Mouse (Mus musculus): ENCODE measurements around the gene Olfm2. TPM values are rescaled to one million over a fixed set of nuclear protein-coding genes. Genes with fewer than 3 reads are reported as not detected.

The Olfm2 gene
- polyA plus RNA-seq, 1 experiment from 2014 or later = 127 TPM

- Histone ChIP-seq H3K4me3 (no peak overlapping the region), H3K9me3 (no peaks in the 10 kb centered on the region), H3K9ac (0 out of 2 replicates have a peak overlapping the region, but pooled peaks have one; percentile 35), H3K27me3 (no peaks in the 10 kb centered on the region), H3K4me1 (replicated peaks) (peaks cover 58% of the 10 kb centered on the region), H3K27ac (replicated peaks) (peak overlapping the region; percentile 94), H3K36me3 (peaks cover 49% of the 10 kb centered on the region), H3K4me2 (no peak overlapping the region)
- peak; percentile 37 for ATAC-seq (ENCODE audit: low read depth)
- WGBS = 30% methylated on average over 2 of the region's 2 CpGs
Measured at GRCm38 (mm10) chr9:20664366-20664765, 81.8 kb downstream of the Olfm2 start.

GRCm38 (mm10) chr9:20663956-20664355 is 82.2 kb downstream of the Olfm2 start:
- peak; percentile 54 for ATAC-seq (ENCODE audit: low read depth)
- no peaks in the 10 kb centered on the region for H3K9me3 ChIP-seq
- H3K36me3 ChIP-seq = peaks cover 50% of the 10 kb centered on the region
- 0 out of 2 replicates have a peak overlapping the region, but pooled peaks have one; percentile 35 for H3K9ac ChIP-seq
- 0 out of 2 replicates have a peak overlapping the region, but pooled peaks have one; percentile 2 for H3K4me2 ChIP-seq
- 62% methylated on average over 2 of the region's 2 CpGs for WGBS
- H3K27me3 ChIP-seq = no peaks in the 10 kb centered on the region
- peaks cover 58% of the 10 kb centered on the region for H3K4me1 ChIP-seq (replicated peaks)
- H3K4me3 ChIP-seq = no peak overlapping the region
- H3K27ac ChIP-seq (replicated peaks) = peak overlapping the region; percentile 94

GRCm38 (mm10) chr9:20662874-20663273 is 83.3 kb downstream of the Olfm2 start:
- ATAC-seq (ENCODE audit: low read depth) = peak; percentile 37
- H3K9ac ChIP-seq = peak overlapping the region; percentile 53

GRCm38 (mm10) chr9:20662325-20662724 is 83.8 kb downstream of the Olfm2 start:
- Histone ChIP-seq H3K4me1 (replicated peaks) (peaks cover 62% of the 10 kb centered on the region), H3K9ac (peak overlapping the region; percentile 53), H3K36me3 (peaks cover 65% of the 10 kb centered on the region), H3K27me3 (no peaks in the 10 kb centered on the region), H3K4me2 (0 out of 2 replicates have a peak overlapping the region, but pooled peaks have one; percentile 14), H3K4me3 (no peak overlapping the region), H3K27ac (replicated peaks) (peak overlapping the region; percentile 94), H3K9me3 (no peaks in the 10 kb centered on the region)
- WGBS = 43% methylated on average over 3 of the region's 3 CpGs
- peak; percentile 33 for ATAC-seq (ENCODE audit: low read depth)

More at GRCm38 (mm10) chr9:20662874-20663273, 83.3 kb downstream of the Olfm2 start:
- peaks cover 58% of the 10 kb centered on the region for H3K4me1 ChIP-seq (replicated peaks)
- H3K27me3 ChIP-seq = no peaks in the 10 kb centered on the region
- H3K4me3 ChIP-seq = no peak overlapping the region
- H3K9me3 ChIP-seq = no peaks in the 10 kb centered on the region
- H3K36me3 ChIP-seq = peaks cover 60% of the 10 kb centered on the region
- H3K4me2 ChIP-seq = 0 out of 2 replicates have a peak overlapping the region, but pooled peaks have one; percentile 14
- H3K27ac ChIP-seq (replicated peaks) = peak overlapping the region; percentile 94
- WGBS = 23% methylated on average over 8 of the region's 8 CpGs

- Histone ChIP-seq H3K9me3 (no peaks in the 10 kb centered on the region), H3K27ac (replicated peaks) (0 out of 2 replicates have a peak overlapping the region, but pooled peaks have one; percentile 5), H3K4me1 (replicated peaks) (peaks cover 57% of the 10 kb centered on the region), H3K36me3 (peaks cover 81% of the 10 kb centered on the region), H3K9ac (no peak overlapping the region), H3K27me3 (no peaks in the 10 kb centered on the region), H3K4me3 (no peak overlapping the region), H3K4me2 (no peak overlapping the region)
- WGBS = 95% methylated on average over 3 of the region's 3 CpGs
- no peak for ATAC-seq (ENCODE audit: low read depth)
Measured at GRCm38 (mm10) chr9:20657546-20657945, 88.6 kb downstream of the Olfm2 start.

- Histone ChIP-seq H3K27me3 (no peaks in the 10 kb centered on the region), H3K9me3 (no peaks in the 10 kb centered on the region), H3K36me3 (peaks cover 63% of the 10 kb centered on the region), H3K4me2 (peak overlapping the region; percentile 87; the same call in 1 of the 2 replicates), H3K27ac (replicated peaks) (no peak overlapping the region), H3K4me3 (0 out of 2 replicates have a peak overlapping the region, but pooled peaks have one; percentile 97), H3K9ac (no peak overlapping the region), H3K4me1 (replicated peaks) (peaks cover 58% of the 10 kb centered on the region)
- 93% methylated on average over 3 of the region's 3 CpGs for WGBS
- ATAC-seq (ENCODE audit: low read depth) = no peak
Measured at GRCm38 (mm10) chr9:20653859-20654258, 92.3 kb downstream of the Olfm2 start.

- peak overlapping the region; percentile 97 for H3K4me3 ChIP-seq
- H3K4me2 ChIP-seq = peak overlapping the region; percentile 87
- no peaks in the 10 kb centered on the region for H3K9me3 ChIP-seq
- under 1% methylated on average over 25 of the region's 25 CpGs for WGBS
- H3K27ac ChIP-seq (replicated peaks) = peak overlapping the region; percentile 65; the same call in 1 of the 2 replicates
- peak; percentile 36 for ATAC-seq (ENCODE audit: low read depth)
- no peaks in the 10 kb centered on the region for H3K27me3 ChIP-seq
- H3K36me3 ChIP-seq = peaks cover 64% of the 10 kb centered on the region
- H3K9ac ChIP-seq = peak overlapping the region; percentile 87
- H3K4me1 ChIP-seq (replicated peaks) = peaks cover 52% of the 10 kb centered on the region
Measured at GRCm38 (mm10) chr9:20652260-20652658, 93.9 kb downstream of the Olfm2 start.

- peak within 1 kb of the TSS; percentile 87 for H3K4me2 ChIP-seq
- peaks cover 63% of the 10 kb centered on the region for H3K36me3 ChIP-seq
- peak; percentile 99 for ATAC-seq (ENCODE audit: low read depth)
- H3K9ac ChIP-seq = peak within 1 kb of the TSS; percentile 87
- H3K27me3 ChIP-seq = no peaks in the 10 kb centered on the region
- H3K4me1 ChIP-seq (replicated peaks) = peaks cover 48% of the 10 kb centered on the region
- H3K27ac ChIP-seq (replicated peaks) = peak within 1 kb of the TSS; percentile 65
- no peaks in the 10 kb centered on the region for H3K9me3 ChIP-seq
- H3K4me3 ChIP-seq = peak within 1 kb of the TSS; percentile 97
- WGBS = under 1% methylated on average over 45 of the region's 45 CpGs
Measured at GRCm38 (mm10) chr9:20651602-20652259, 94.4 kb downstream of the Olfm2 start, which contains the start of gene Pin1. Pin1 (plus strand) TSS chr9:20652095.

GRCm38 (mm10) chr9:20645121-20645520 is 101.0 kb downstream of the Olfm2 start:
- WGBS = 6% methylated on average over 17 of the region's 17 CpGs
- Histone ChIP-seq H3K4me1 (replicated peaks) (peaks cover 43% of the 10 kb centered on the region), H3K9ac (peak overlapping the region; percentile 89), H3K36me3 (peaks cover 42% of the 10 kb centered on the region), H3K4me2 (peak overlapping the region; percentile 100), H3K27me3 (no peaks in the 10 kb centered on the region), H3K27ac (replicated peaks) (peak overlapping the region; percentile 94), H3K4me3 (peak overlapping the region; percentile 93), H3K9me3 (no peaks in the 10 kb centered on the region)
- no peak for ATAC-seq (ENCODE audit: low read depth)

GRCm38 (mm10) chr9:20644360-20645081 is 101.6 kb downstream of the Olfm2 start, which contains the start of gene Fbxl12:
Fbxl12 (minus strand) TSS chr9:20644767.
- H3K9me3 ChIP-seq = no peaks in the 10 kb centered on the region
- peak within 1 kb of the TSS; percentile 93 for H3K4me3 ChIP-seq
- peak within 1 kb of the TSS; percentile 94 for H3K27ac ChIP-seq (replicated peaks)
- H3K36me3 ChIP-seq = peaks cover 40% of the 10 kb centered on the region
- peaks cover 43% of the 10 kb centered on the region for H3K4me1 ChIP-seq (replicated peaks)
- under 1% methylated on average over 43 of the region's 43 CpGs for WGBS
- H3K4me2 ChIP-seq = peak within 1 kb of the TSS; percentile 100
- no peak for ATAC-seq (ENCODE audit: low read depth)
- peak within 1 kb of the TSS; percentile 89 for H3K9ac ChIP-seq
- H3K27me3 ChIP-seq = no peaks in the 10 kb centered on the region

GRCm38 (mm10) chr9:20643781-20644180 is 102.4 kb downstream of the Olfm2 start:
- peak overlapping the region; percentile 89 for H3K9ac ChIP-seq
- peak overlapping the region; percentile 93 for H3K4me3 ChIP-seq
- no peak for ATAC-seq (ENCODE audit: low read depth)
- peak overlapping the region; percentile 94 for H3K27ac ChIP-seq (replicated peaks)
- no peaks in the 10 kb centered on the region for H3K27me3 ChIP-seq
- H3K36me3 ChIP-seq = peaks cover 40% of the 10 kb centered on the region
- H3K9me3 ChIP-seq = no peaks in the 10 kb centered on the region
- WGBS = 11% methylated on average over 13 of the region's 13 CpGs
- H3K4me2 ChIP-seq = peak overlapping the region; percentile 100
- H3K4me1 ChIP-seq (replicated peaks) = peaks cover 43% of the 10 kb centered on the region

Measured in neural tube, embryonic 13.5 days (tissue).